Mouse (Mus musculus) lung, embryonic 15.5 days (tissue): ENCODE data around the gene Serhl. TPM values are rescaled to one million over a fixed set of nuclear protein-coding genes. Genes with fewer than 3 reads are reported as not detected.

Experiments used
- polyA plus RNA-seq: library from polyadenylated mRNA; unstranded; fragments of >200 nt; fragmentation: Nextera tagmentation; extraction: Ambion mirVana; gene quantifications from 2 replicates; pipeline ENCODE4 v1.2.1, GENCODE M21; 2015

Gene Serhl
- polyA plus RNA-seq, 1 experiment from 2014 or later, result 61.9 TPM

Other genes starting within 250 kb of the Serhl start
- gene Tcf20, start 101.6 kb upstream of the Serhl start, polyA plus RNA-seq, result 7.2 TPM in 2 replicates
- gene Nfam1, start 56.2 kb upstream of the Serhl start, polyA plus RNA-seq, result 3.5 and 3.8 TPM in 2 replicates
- 56.1 and 64.7 TPM in 2 replicates for gene Rrp7a, start 33.3 kb downstream of the Serhl start, polyA plus RNA-seq
- gene Poldip3, start 59.9 kb downstream of the Serhl start, polyA plus RNA-seq, result 139 and 140 TPM in 2 replicates
- 139 and 155 TPM in 2 replicates for gene Cyb5r3, start 83.1 kb downstream of the Serhl start, polyA plus RNA-seq
- 3.5 and 3.6 TPM in 2 replicates for gene A4galt, start 162.3 kb downstream of the Serhl start, polyA plus RNA-seq